Mouse (Mus musculus) forebrain, embryonic 13.5 days (tissue): ENCODE data around the gene Fam129a. TPM values are rescaled to one million over a fixed set of nuclear protein-coding genes. Genes with fewer than 3 reads are reported as not detected.

Source experiments
- ATAC-seq: fragments of 200-750 bp; cut with Nextera tagmentation; 2 replicates; pipeline ENCODE4 v1.8.0; 2017
- H3K27ac ChIP-seq: fragments of 300-500 bp; sonication (generic); 2 replicates; pipeline ENCODE4 v1.5.1; 2015; ENCODE audit warnings: inconsistent platforms, mild to moderate bottlenecking, moderate library complexity
- H3K27me3 ChIP-seq: fragments of 300-500 bp; sonication (generic); 2 replicates; pipeline ENCODE4 v1.6.1; 2015; ENCODE audit warnings: mild to moderate bottlenecking, inconsistent platforms
- H3K36me3 ChIP-seq: fragments of 300-500 bp; sonication (generic); 2 replicates; pipeline ENCODE4 v1.6.1; 2015; ENCODE audit warnings: mild to moderate bottlenecking, inconsistent platforms; ENCODE audit not compliant: poor library complexity, severe bottlenecking
- H3K4me1 ChIP-seq: fragments of 300-500 bp; sonication (generic); 2 replicates; pipeline ENCODE4 v1.6.1; 2015; ENCODE audit warnings: inconsistent platforms
- H3K4me2 ChIP-seq: fragments of 300-500 bp; sonication (generic); 2 replicates; pipeline ENCODE4 v1.6.1; 2015; ENCODE audit warnings: inconsistent platforms, mild to moderate bottlenecking, moderate library complexity
- H3K4me3 ChIP-seq: fragments of 300-500 bp; sonication (generic); 2 replicates; pipeline ENCODE4 v1.5.1; 2015; ENCODE audit warnings: mild to moderate bottlenecking, inconsistent platforms
- H3K9ac ChIP-seq: fragments of 300-500 bp; sonication (generic); 2 replicates; pipeline ENCODE4 v1.6.1; 2015; ENCODE audit warnings: mild to moderate bottlenecking, inconsistent platforms
- H3K9me3 ChIP-seq: fragments of 300-500 bp; sonication (generic); replicated peaks from 2 replicates; pipeline ENCODE4 v1.6.1; 2016; ENCODE audit warnings: inconsistent platforms
- WGBS: fragments of 180-500 bp; shearing (Covaris S2); methylation state at CpG from one replicate; pipeline ENCODE4 v1.1.7; 2015; 5-methylcytosine and 5-hydroxymethylcytosine counted together
- polyA plus RNA-seq: library from polyadenylated mRNA; unstranded; fragments of >200 nt; fragmentation: Nextera tagmentation; extraction: Ambion mirVana; gene quantifications from 2 replicates; pipeline ENCODE4 v1.2.1, GENCODE M21; 2015

The Fam129a gene
- polyA plus RNA-seq, 1 experiment from 2014 or later = 1.3 TPM

GRCm38 (mm10) chr1:151660883-151661282 lies 89.9 kb downstream of the Fam129a start:
- Histone ChIP-seq H3K4me3 (no peak overlapping the region), H3K27ac (no peak overlapping the region), H3K9ac (no peak overlapping the region), H3K4me1 (no peaks in the 10 kb centered on the region), H3K4me2 (no peak overlapping the region), H3K27me3 (no peaks in the 10 kb centered on the region), H3K36me3 (no peaks in the 10 kb centered on the region), H3K9me3 (no peaks in the 10 kb centered on the region)
- no peak for ATAC-seq
- WGBS = 89% methylated on average over 6 of the region's 6 CpGs

- no peak overlapping the region for H3K4me3 ChIP-seq
- H3K27me3 ChIP-seq = no peaks in the 10 kb centered on the region
- ATAC-seq = no peak
- no peak overlapping the region for H3K9ac ChIP-seq
- H3K4me1 ChIP-seq = no peaks in the 10 kb centered on the region
- H3K27ac ChIP-seq = no peak overlapping the region
- WGBS = 88% methylated on average over 7 of the region's 7 CpGs
- H3K9me3 ChIP-seq = no peaks in the 10 kb centered on the region
- H3K4me2 ChIP-seq = no peak overlapping the region
- no peaks in the 10 kb centered on the region for H3K36me3 ChIP-seq
These were observed 90.9 kb downstream of the Fam129a start for GRCm38 (mm10) chr1:151661684-151662439.

DNA sequence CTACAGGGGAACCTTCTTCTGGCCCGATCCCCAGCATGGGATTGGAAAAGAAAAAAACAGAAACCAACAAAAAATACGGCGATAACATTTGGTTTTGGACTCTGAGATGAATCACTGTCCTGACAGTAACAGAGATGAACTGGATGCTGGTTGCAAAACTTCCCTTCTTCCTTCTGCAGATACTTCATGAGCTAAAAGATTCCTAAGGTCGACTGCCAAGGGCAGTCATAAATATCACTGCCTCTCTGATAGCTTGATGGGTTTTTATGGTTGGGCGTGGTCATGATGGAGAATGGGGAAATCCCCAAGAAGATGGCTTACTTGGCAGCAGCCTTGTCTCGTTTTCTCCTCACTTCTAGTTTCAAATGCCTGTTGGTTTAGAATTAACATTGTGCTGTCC lies 92.0 kb downstream of the Fam129a start:
- Histone ChIP-seq H3K9me3 (no peaks in the 10 kb centered on the region), H3K4me1 (no peaks in the 10 kb centered on the region), H3K9ac (no peak overlapping the region), H3K4me3 (no peak overlapping the region), H3K36me3 (no peaks in the 10 kb centered on the region), H3K27me3 (no peaks in the 10 kb centered on the region), H3K4me2 (no peak overlapping the region), H3K27ac (no peak overlapping the region)
- 87% methylated on average over 6 of the region's 6 CpGs for WGBS
- ATAC-seq = no peak

DNA sequence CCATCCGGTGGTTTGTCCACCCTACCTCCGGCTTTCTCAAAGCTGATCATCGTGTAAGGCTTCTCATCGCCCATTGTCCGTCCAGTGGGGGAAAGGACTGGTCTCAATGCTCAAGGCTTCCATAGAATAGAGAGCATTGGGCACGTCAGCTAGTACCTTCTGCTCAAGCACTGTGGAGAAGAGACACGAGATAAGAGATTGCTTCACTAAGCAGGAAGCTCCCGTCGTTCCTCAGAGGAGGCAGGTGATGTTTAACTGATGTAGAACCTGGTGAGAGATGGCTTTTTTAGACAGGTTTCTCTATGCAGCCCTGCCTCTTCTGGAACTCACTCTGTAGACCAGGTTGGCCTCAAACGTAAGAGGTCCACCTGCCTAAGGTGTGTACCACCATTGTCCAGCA lies 93.4 kb downstream of the Fam129a start:
- no peaks in the 10 kb centered on the region for H3K36me3 ChIP-seq
- no peak overlapping the region for H3K27ac ChIP-seq
- no peak overlapping the region for H3K9ac ChIP-seq
- H3K9me3 ChIP-seq = no peaks in the 10 kb centered on the region
- H3K4me2 ChIP-seq = no peak overlapping the region
- WGBS = 92% methylated on average over 10 of the region's 10 CpGs
- no peaks in the 10 kb centered on the region for H3K27me3 ChIP-seq
- no peak overlapping the region for H3K4me3 ChIP-seq
- no peak for ATAC-seq
- no peaks in the 10 kb centered on the region for H3K4me1 ChIP-seq

- 77% methylated on average over 7 of the region's 7 CpGs for WGBS
These were observed 93.9 kb downstream of the Fam129a start for GRCm38 (mm10) chr1:151664837-151665431.

GRCm38 (mm10) chr1:151667351-151668074 lies 96.5 kb downstream of the Fam129a start:
- 91% methylated on average over 10 of the region's 10 CpGs for WGBS
- ATAC-seq = no peak
- Histone ChIP-seq H3K9ac (no peak overlapping the region), H3K27ac (no peak overlapping the region), H3K27me3 (no peaks in the 10 kb centered on the region), H3K4me1 (no peaks in the 10 kb centered on the region), H3K9me3 (no peaks in the 10 kb centered on the region), H3K36me3 (no peaks in the 10 kb centered on the region), H3K4me3 (no peak overlapping the region), H3K4me2 (no peak overlapping the region)

More at GRCm38 (mm10) chr1:151664837-151665431, 93.9 kb downstream of the Fam129a start:
- H3K9me3 ChIP-seq = no peaks in the 10 kb centered on the region
- no peaks in the 10 kb centered on the region for H3K27me3 ChIP-seq
- H3K4me1 ChIP-seq = no peaks in the 10 kb centered on the region
- no peak overlapping the region for H3K9ac ChIP-seq
- no peaks in the 10 kb centered on the region for H3K36me3 ChIP-seq
- no peak for ATAC-seq
- H3K27ac ChIP-seq = no peak overlapping the region
- H3K4me2 ChIP-seq = no peak overlapping the region
- no peak overlapping the region for H3K4me3 ChIP-seq

DNA sequence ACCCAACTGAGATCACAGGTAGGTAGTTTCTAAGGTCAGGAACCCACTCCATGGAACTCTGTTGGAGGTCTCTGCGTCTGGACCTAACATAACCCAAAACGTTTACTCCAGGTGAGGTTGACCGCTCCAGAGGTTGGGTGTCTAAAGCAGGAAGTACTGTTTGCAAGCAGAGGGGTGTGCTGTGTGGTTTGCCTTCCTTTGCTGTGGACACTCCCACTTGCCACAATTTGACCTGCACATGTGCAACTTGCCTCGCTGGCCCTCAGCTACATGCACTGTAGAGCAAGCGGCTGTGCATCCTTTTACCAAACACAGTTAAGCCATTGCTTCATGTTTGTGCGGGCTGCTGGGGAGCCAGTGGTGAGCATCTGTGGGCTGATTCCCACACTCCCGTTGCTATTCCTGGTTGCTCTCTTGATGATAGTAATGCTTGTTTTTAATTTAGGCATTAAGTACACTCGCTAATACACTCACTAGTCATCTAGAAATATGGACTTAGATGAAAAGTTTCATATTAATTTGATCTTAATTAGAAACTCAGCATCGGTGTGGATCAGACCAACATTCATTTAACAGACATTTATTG lies 99.1 kb downstream of the Fam129a start:
- Histone ChIP-seq H3K27ac (no peak overlapping the region), H3K4me3 (no peak overlapping the region), H3K36me3 (no peaks in the 10 kb centered on the region), H3K9ac (no peak overlapping the region), H3K4me2 (no peak overlapping the region), H3K4me1 (no peaks in the 10 kb centered on the region), H3K27me3 (no peaks in the 10 kb centered on the region), H3K9me3 (no peaks in the 10 kb centered on the region)
- whole genome bisulfite sequencing = 93% methylated on average over 9 of the region's 9 CpGs
- no peak for ATAC-seq

DNA sequence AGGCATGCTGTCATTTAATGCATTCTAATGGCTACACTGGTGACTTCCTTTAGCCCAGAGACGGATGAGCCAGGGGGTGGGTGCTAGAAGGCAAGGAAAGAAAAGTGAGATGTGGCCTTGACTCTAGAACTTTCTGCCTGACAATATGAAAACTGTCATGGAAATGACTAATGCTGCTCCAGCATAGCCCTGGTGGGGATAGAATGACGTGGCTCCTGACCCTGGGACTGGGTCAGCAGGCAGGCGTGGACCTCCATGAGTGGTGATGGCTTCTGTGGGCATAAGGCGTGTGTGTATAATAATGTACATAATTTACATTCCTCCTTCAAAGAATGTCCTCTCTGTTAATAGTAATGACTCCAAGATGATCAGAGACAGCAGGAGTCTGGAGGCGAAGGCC lies 104.7 kb downstream of the Fam129a start:
- no peak overlapping the region for H3K4me3 ChIP-seq
- H3K4me1 ChIP-seq = no peaks in the 10 kb centered on the region
- 76% methylated on average over 5 of the region's 5 CpGs for WGBS
- no peak overlapping the region for H3K4me2 ChIP-seq
- no peaks in the 10 kb centered on the region for H3K9me3 ChIP-seq
- no peak for ATAC-seq
- no peak overlapping the region for H3K27ac ChIP-seq
- H3K36me3 ChIP-seq = no peaks in the 10 kb centered on the region
- no peak overlapping the region for H3K9ac ChIP-seq
- H3K27me3 ChIP-seq = no peaks in the 10 kb centered on the region

- H3K4me1 ChIP-seq = no peaks in the 10 kb centered on the region
- H3K27me3 ChIP-seq = no peaks in the 10 kb centered on the region
- H3K9ac ChIP-seq = no peak overlapping the region
- ATAC-seq = no peak
- no peak overlapping the region for H3K4me2 ChIP-seq
- no peaks in the 10 kb centered on the region for H3K9me3 ChIP-seq
- H3K27ac ChIP-seq = no peak overlapping the region
- WGBS = 48% methylated on average over 3 of the region's 4 CpGs
- no peaks in the 10 kb centered on the region for H3K36me3 ChIP-seq
- no peak overlapping the region for H3K4me3 ChIP-seq
These were observed 106.3 kb downstream of the Fam129a start for GRCm38 (mm10) chr1:151677185-151677809.

DNA sequence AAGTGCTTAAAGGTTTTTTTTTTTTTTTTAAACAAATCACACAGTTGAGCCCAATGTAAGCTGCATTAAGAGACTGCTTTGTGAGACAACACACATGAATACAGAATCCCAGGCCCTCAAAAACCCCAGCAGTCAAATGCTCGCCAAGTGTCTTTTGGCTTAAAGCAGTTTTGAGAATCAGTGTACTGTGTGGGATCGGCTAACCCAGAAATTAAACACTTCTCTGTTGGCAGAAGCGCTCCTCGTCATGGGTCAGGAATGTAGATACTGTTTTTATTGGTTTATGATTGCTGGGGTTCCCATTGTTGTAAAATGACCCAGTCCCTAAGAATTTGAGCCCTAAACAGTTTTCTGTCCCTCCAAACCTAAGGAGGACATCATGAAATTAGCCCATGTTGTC lies 107.0 kb downstream of the Fam129a start:
- Histone ChIP-seq H3K9ac (no peak overlapping the region), H3K4me2 (no peak overlapping the region), H3K9me3 (no peaks in the 10 kb centered on the region), H3K4me1 (no peaks in the 10 kb centered on the region), H3K27ac (no peak overlapping the region), H3K36me3 (no peaks in the 10 kb centered on the region), H3K27me3 (no peaks in the 10 kb centered on the region), H3K4me3 (no peak overlapping the region)
- 67% methylated on average over 4 of the region's 4 CpGs for WGBS
- no peak for ATAC-seq

GRCm38 (mm10) chr1:151679153-151679552 lies 108.2 kb downstream of the Fam129a start:
- H3K4me1 ChIP-seq = no peaks in the 10 kb centered on the region
- no peak overlapping the region for H3K4me3 ChIP-seq
- H3K9ac ChIP-seq = no peak overlapping the region
- 88% methylated on average over 7 of the region's 7 CpGs for WGBS
- ATAC-seq = no peak
- no peaks in the 10 kb centered on the region for H3K27me3 ChIP-seq
- no peak overlapping the region for H3K27ac ChIP-seq
- H3K36me3 ChIP-seq = no peaks in the 10 kb centered on the region
- no peaks in the 10 kb centered on the region for H3K9me3 ChIP-seq
- H3K4me2 ChIP-seq = no peak overlapping the region
